Mouse (Mus musculus) kidney, adult 2 months (tissue): ENCODE results near the gene Mfsd4b2. TPM values are rescaled to one million over a fixed set of nuclear protein-coding genes. Genes with fewer than 3 reads are reported as not detected.

Experiments used
- DNase-seq: peaks from one replicate; pipeline ENCODE4 v3.0.0; 2021
- H3K27ac ChIP-seq: fragments of 200-500 bp; 2 replicates; pipeline ENCODE4 v1.5.1; 2012; ENCODE audit warnings: low read depth, low read length, control low read depth, inconsistent platforms; ENCODE audit not compliant: insufficient read depth
- H3K27me3 ChIP-seq: fragments of 200-500 bp; replicated peaks from 2 replicates; pipeline ENCODE4 v1.6.1; 2012; ENCODE audit warnings: mild to moderate bottlenecking, moderate library complexity, low read length, inconsistent platforms; ENCODE audit not compliant: control insufficient read depth, insufficient read depth
- H3K36me3 ChIP-seq: fragments of 200-500 bp; 2 replicates; pipeline ENCODE4 v1.6.1; 2012; ENCODE audit warnings: mild to moderate bottlenecking, moderate library complexity, low read length, inconsistent platforms; ENCODE audit not compliant: control insufficient read depth, insufficient read depth
- H3K4me1 ChIP-seq: fragments of 200-500 bp; 2 replicates; pipeline ENCODE4 v1.6.1; 2011; ENCODE audit warnings: low read length; ENCODE audit not compliant: control insufficient read depth, insufficient read depth
- H3K4me3 ChIP-seq: fragments of 200-500 bp; 2 replicates; pipeline ENCODE4 v1.5.1; 2011; ENCODE audit warnings: mild to moderate bottlenecking, low read depth, low read length, control low read depth; ENCODE audit not compliant: insufficient read depth
- CTCF ChIP-seq: fragments of 200-500 bp; conservative IDR thresholded peaks from 2 replicates; pipeline ENCODE4 v1.5.1; 2011; ENCODE audit warnings: low read depth, mild to moderate bottlenecking, control low read depth, low read length, moderate library complexity, mixed read lengths; ENCODE audit not compliant: insufficient read depth, insufficient read length
- POLR2A ChIP-seq: fragments of 200-500 bp; IDR thresholded peaks from one replicate; pipeline ENCODE4 v1.6.1; 2011; ENCODE audit warnings: low read depth, low read length, control low read depth
- WGBS: fragments of 180-500 bp; shearing (Covaris S2); methylation state at CpG from one replicate; pipeline ENCODE4 v1.1.7; 2018; 5-methylcytosine and 5-hydroxymethylcytosine counted together
- polyA plus RNA-seq: library from polyadenylated mRNA; depleted of rRNA; stranded (reverse); fragments of >200 nt; gene quantifications from 2 replicates; pipeline ENCODE4 v1.2.3, GENCODE M21; 2012; rRNA removed

Gene Mfsd4b2
- polyA plus RNA-seq, 1 experiment: 0.38 TPM

GRCm38 (mm10) chr10:39893702-39894697 lies 32.7 kb downstream of the Mfsd4b2 start:
- TF ChIP-seq CTCF (no peak), POLR2A (no peak)

GRCm38 (mm10) chr10:39888621-39889020 lies 38.1 kb downstream of the Mfsd4b2 start:
- Histone ChIP-seq H3K36me3 (no peaks in the 10 kb centered on the region), H3K27me3 (no peaks in the 10 kb centered on the region), H3K4me3 (no peak overlapping the region), H3K4me1 (no peaks in the 10 kb centered on the region), H3K27ac (no peak overlapping the region)
- TF ChIP-seq POLR2A (no peak), CTCF (no peak)
- 28% methylated on average over 3 of the region's 3 CpGs for WGBS
- DNase-seq: peak; percentile 62

More at GRCm38 (mm10) chr10:39893702-39894697, 32.7 kb downstream of the Mfsd4b2 start:
- Histone ChIP-seq H3K27ac (no peak overlapping the region), H3K4me1 (no peaks in the 10 kb centered on the region), H3K27me3 (no peaks in the 10 kb centered on the region), H3K36me3 (no peaks in the 10 kb centered on the region), H3K4me3 (no peak overlapping the region)
- WGBS: 79% methylated on average over 11 of the region's 11 CpGs
- DNase-seq: peak; percentile 32

Other genes starting within 250 kb of the Mfsd4b2 start
- gene Rev3l, start 194.8 kb downstream of the Mfsd4b2 start, polyA plus RNA-seq: 8.7 and 11.8 TPM in 2 replicates
- gene Mfsd4b4, start 27.7 kb downstream of the Mfsd4b2 start, polyA plus RNA-seq: 3.2 and 3.4 TPM in 2 replicates
- gene Mfsd4b3, start 33.2 kb upstream of the Mfsd4b2 start, polyA plus RNA-seq: 15.8 and 17.4 TPM in 2 replicates
- gene Mfsd4b5, start 59.7 kb upstream of the Mfsd4b2 start, polyA plus RNA-seq: 223 and 249 TPM in 2 replicates
- 81.5 and 102 TPM in 2 replicates for gene Mfsd4b1, start 98.3 kb upstream of the Mfsd4b2 start, polyA plus RNA-seq
- gene Slc16a10, start 215.3 kb upstream of the Mfsd4b2 start, polyA plus RNA-seq: 56.8 and 57.2 TPM in 2 replicates